Mouse (Mus musculus) ES-Bruce4 (cell line): ENCODE data around the gene Tedc1. TPM values are rescaled to one million over a fixed set of nuclear protein-coding genes. Genes with fewer than 3 reads are reported as not detected.
A peak's percentile ranks its signal among the peaks of the same experiment; 100 is the strongest.

Source experiments
- H3K27ac ChIP-seq: 2 replicates; pipeline ENCODE4 v1.5.1; 2012; ENCODE audit warnings: low read length, inconsistent platforms; ENCODE audit not compliant: insufficient read depth
- H3K27me3 ChIP-seq: 2 replicates; pipeline ENCODE4 v1.6.1; 2012; ENCODE audit warnings: mild to moderate bottlenecking, low read length, inconsistent platforms; ENCODE audit not compliant: control insufficient read depth, poor library complexity, insufficient read depth, severe bottlenecking
- H3K36me3 ChIP-seq: 2 replicates; pipeline ENCODE4 v1.6.1; 2012; ENCODE audit warnings: inconsistent platforms, mild to moderate bottlenecking, low read length, moderate library complexity; ENCODE audit not compliant: control insufficient read depth, poor library complexity, insufficient read depth, severe bottlenecking
- H3K4me1 ChIP-seq: one replicate; pipeline ENCODE4 v1.8.1; 2011; ENCODE audit warnings: low read length; ENCODE audit not compliant: control insufficient read depth, insufficient read depth
- H3K4me3 ChIP-seq: 2 replicates; pipeline ENCODE4 v1.5.1; 2011; ENCODE audit warnings: low read depth, mild to moderate bottlenecking, low read length
- H3K9ac ChIP-seq: 2 replicates; pipeline ENCODE4 v1.6.1; 2012; ENCODE audit warnings: low read depth, mild to moderate bottlenecking, inconsistent platforms; ENCODE audit not compliant: poor library complexity, severe bottlenecking
- H3K9me3 ChIP-seq: replicated peaks from 2 replicates; pipeline ENCODE4 v1.6.1; 2012; ENCODE audit warnings: mild to moderate bottlenecking, low read length, inconsistent platforms; ENCODE audit not compliant: control insufficient read depth, poor library complexity, insufficient read depth, severe bottlenecking
- CTCF ChIP-seq: IDR thresholded peaks from one replicate; pipeline ENCODE4 v1.8.1; 2011; ENCODE audit warnings: low read depth, low read length
- EP300 ChIP-seq: IDR thresholded peaks from 2 replicates; pipeline ENCODE4 v1.6.1; 2011; ENCODE audit warnings: low read depth, low read length; ENCODE audit not compliant: insufficient read depth
- POLR2A ChIP-seq: IDR thresholded peaks from one replicate; pipeline ENCODE4 v1.8.1; 2011; ENCODE audit warnings: low read length; ENCODE audit not compliant: insufficient read depth
- polyA plus RNA-seq: library from polyadenylated mRNA; stranded (reverse); fragments of >200 nt; gene quantifications from 2 replicates; pipeline ENCODE4 v1.2.4, GENCODE M21; 2011; ENCODE audit warnings: low read depth; ENCODE audit not compliant: missing spikeins, insufficient read depth, insufficient read length

Tedc1 gene
- polyA plus RNA-seq, 1 experiment, result 24.5 TPM

- peaks cover 3% of the 10 kb centered on the region; the same call in 1 of the 2 replicates for H3K36me3 ChIP-seq
- peak overlapping the region; percentile 83 for H3K27ac ChIP-seq
- no peak overlapping the region for H3K4me3 ChIP-seq
- TF ChIP-seq EP300, result peak; percentile 88
- TF ChIP-seq POLR2A, result no peak
- no peak for TF ChIP-seq CTCF
- H3K27me3 ChIP-seq, result no peaks in the 10 kb centered on the region
- peaks cover 11% of the 10 kb centered on the region for H3K4me1 ChIP-seq
- H3K9me3 ChIP-seq, result no peaks in the 10 kb centered on the region
- H3K9ac ChIP-seq, result no peak overlapping the region
These were observed 41.2 kb upstream of the Tedc1 start for GRCm38 (mm10) chr12:113114856-113115538.

DNA sequence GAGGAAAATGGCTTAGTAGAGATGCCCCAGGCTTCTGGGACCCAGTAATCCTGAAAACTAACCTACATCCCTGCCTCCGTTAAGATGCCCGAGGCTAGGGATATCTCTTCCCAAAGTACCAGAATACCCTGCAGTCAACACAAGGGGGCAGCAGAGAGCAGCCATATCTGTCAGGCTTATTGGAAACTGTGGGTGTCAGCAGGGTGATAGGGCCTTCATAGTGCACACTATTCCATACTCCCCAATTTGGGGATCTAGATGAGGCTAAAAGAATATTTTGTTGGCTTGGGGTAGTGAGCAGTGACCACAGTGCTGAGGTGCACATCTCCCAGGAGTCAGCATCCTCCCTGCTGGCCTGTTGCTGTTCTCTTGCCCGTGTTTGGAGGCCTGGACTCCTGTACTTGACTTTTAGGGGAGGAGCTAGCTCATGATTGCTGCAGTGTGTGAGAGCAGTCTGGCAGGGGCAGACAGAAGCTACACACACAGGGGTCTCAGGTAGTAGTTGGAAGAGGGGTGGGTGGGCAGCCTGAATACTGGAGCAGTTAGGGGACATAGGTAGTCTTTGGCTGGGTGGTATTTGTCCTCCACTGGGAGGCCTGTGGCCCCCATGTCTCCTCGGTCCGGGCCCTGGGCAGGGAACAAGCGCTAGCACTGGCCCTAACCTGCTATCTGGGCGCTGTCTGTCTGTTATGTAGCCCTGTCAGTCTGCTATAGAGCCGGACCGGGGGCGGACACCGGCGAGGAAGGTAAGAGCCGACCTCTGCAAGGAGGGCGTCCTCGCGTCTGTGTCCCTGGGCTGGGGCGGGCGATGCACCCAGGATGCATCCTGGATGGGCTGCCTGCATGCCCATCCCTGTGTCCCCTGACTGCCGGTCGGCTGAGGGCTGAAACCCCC lies 36.5 kb upstream of the Tedc1 start:
- no peaks in the 10 kb centered on the region for H3K9me3 ChIP-seq
- no peak overlapping the region for H3K9ac ChIP-seq
- H3K27me3 ChIP-seq, result no peaks in the 10 kb centered on the region
- peaks cover 2% of the 10 kb centered on the region for H3K4me1 ChIP-seq
- no peak overlapping the region for H3K4me3 ChIP-seq
- H3K36me3 ChIP-seq, result peaks cover 30% of the 10 kb centered on the region
- no peak overlapping the region for H3K27ac ChIP-seq
- TF ChIP-seq EP300 (no peak), CTCF (peak; percentile 70), POLR2A (no peak)

DNA sequence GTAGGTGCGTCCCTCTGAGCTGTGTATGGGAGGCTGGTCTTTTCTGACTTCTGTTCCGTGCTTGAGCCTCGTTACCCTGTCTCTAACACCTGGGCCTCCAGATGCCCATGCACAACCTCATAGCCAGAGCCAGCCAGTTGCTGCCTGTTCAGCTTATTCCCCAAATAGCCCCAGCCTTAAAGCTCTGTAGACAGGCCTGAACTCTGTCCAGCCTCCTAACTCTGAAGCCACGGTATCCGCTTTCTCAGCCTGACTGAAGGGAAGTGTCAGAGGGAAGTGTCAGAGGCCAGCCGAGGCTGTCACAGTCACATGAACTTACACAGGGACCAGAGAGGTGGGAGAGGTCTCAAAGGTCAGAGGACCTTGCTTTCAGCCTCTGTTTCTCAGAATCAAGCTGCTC lies 31.5 kb upstream of the Tedc1 start:
- Histone ChIP-seq H3K4me3 (no peak overlapping the region), H3K4me1 (no peaks in the 10 kb centered on the region), H3K27me3 (no peaks in the 10 kb centered on the region), H3K9ac (no peak overlapping the region), H3K27ac (no peak overlapping the region), H3K36me3 (peaks cover 62% of the 10 kb centered on the region), H3K9me3 (no peaks in the 10 kb centered on the region)
- TF ChIP-seq CTCF, result no peak
- no peak for TF ChIP-seq POLR2A
- no peak for TF ChIP-seq EP300

DNA sequence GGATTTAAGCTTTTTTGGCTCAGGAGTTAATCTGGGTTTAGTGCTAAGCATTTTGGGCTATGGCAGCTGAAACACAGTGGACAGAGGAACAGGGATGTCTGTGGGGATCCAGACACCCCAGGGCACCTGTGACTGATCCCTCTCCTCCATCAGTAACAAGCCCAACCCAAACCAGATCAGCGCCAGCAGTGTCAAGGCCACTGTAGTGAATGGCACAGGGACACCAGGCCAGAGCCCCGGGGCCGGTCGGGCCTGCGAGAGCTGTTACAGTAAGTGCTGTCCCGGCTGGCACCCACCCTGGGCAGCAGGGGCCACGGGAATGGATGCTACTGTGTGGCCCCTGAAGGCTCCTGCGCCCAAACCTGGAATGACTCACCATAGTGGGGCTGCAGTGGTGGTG lies 25.5 kb upstream of the Tedc1 start:
- no peaks in the 10 kb centered on the region for H3K4me1 ChIP-seq

DNA sequence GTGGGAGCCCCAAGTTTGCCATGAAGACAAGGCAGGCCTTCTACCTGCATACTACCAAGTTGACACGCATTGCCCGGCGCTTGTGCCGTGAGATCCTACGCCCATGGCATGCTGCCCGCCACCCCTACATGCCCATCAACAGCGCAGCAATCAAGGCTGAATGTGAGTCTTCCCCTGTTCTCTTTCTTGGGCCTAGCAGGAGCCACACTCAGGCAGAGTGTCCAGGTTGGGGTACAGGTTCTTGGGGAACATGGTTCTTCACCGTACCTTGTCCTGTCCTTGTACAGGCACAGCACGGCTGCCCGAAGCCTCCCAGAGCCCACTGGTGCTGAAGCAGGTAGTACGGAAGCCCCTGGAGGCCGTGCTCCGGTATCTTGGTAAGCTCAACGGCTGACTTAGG lies 24.6 kb upstream of the Tedc1 start:
- H3K9me3 ChIP-seq, result no peaks in the 10 kb centered on the region
- no peak overlapping the region for H3K27ac ChIP-seq
- TF ChIP-seq EP300, result no peak
- no peak for TF ChIP-seq POLR2A
- TF ChIP-seq CTCF, result no peak
- no peak overlapping the region for H3K9ac ChIP-seq
- H3K27me3 ChIP-seq, result no peaks in the 10 kb centered on the region
- peaks cover 53% of the 10 kb centered on the region for H3K36me3 ChIP-seq
- no peak overlapping the region for H3K4me3 ChIP-seq
- no peaks in the 10 kb centered on the region for H3K4me1 ChIP-seq

More for the DNA sequence above, 25.5 kb upstream of the Tedc1 start:
- no peak overlapping the region for H3K4me3 ChIP-seq
- TF ChIP-seq EP300 (no peak), CTCF (no peak), POLR2A (no peak)
- H3K36me3 ChIP-seq, result peaks cover 54% of the 10 kb centered on the region
- H3K9ac ChIP-seq, result no peak overlapping the region
- H3K27ac ChIP-seq, result no peak overlapping the region
- no peaks in the 10 kb centered on the region for H3K9me3 ChIP-seq
- H3K27me3 ChIP-seq, result no peaks in the 10 kb centered on the region

DNA sequence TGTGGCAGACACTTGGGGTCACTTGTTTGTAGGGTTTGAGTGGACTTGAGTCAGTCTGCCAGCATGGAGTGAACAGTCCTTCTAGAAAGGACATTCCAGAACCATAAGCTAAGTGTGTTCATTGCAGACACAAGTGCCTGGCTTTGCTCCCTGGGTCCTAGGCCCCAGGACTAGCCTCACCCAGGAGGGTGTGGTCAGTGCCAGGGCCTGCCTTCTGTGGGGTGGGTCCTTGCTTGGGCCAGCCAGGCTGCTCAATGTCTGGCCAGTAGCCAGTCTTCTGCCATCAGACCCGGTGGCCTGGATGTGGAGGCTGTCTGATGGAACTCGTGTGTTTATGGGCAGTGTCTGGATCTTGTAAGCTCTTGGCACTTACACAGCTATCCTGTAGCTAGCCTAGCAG lies 23.7 kb upstream of the Tedc1 start:
- Histone ChIP-seq H3K36me3 (peaks cover 49% of the 10 kb centered on the region), H3K27ac (no peak overlapping the region)
- TF ChIP-seq POLR2A, result no peak
- no peak for TF ChIP-seq EP300
- no peak for TF ChIP-seq CTCF

More for the DNA sequence above, 23.7 kb upstream of the Tedc1 start:
- no peaks in the 10 kb centered on the region for H3K27me3 ChIP-seq
- no peaks in the 10 kb centered on the region for H3K9me3 ChIP-seq
- H3K4me1 ChIP-seq, result no peaks in the 10 kb centered on the region
- no peak overlapping the region for H3K4me3 ChIP-seq
- no peak overlapping the region for H3K9ac ChIP-seq
